Mouse (Mus musculus) spleen, postnatal 10 days (tissue): ENCODE measurements around the gene B3gnt2.

ENCODE experiments used
- DNase-seq, 2 experiments: peaks; one replicate each; pipeline ENCODE4 v3.0.0; 2021 to 2022; ENCODE audit warnings: low spot score in 2 of 2

The B3gnt2 gene

GRCm38 (mm10) chr11:22860335-22861227 is at the start of gene B3gnt2:
Gene B3gnt2 (minus strand): TSS chr11:22860961.
- peak in 1 of 2 experiments; percentile 58 for DNase-seq

DNA sequence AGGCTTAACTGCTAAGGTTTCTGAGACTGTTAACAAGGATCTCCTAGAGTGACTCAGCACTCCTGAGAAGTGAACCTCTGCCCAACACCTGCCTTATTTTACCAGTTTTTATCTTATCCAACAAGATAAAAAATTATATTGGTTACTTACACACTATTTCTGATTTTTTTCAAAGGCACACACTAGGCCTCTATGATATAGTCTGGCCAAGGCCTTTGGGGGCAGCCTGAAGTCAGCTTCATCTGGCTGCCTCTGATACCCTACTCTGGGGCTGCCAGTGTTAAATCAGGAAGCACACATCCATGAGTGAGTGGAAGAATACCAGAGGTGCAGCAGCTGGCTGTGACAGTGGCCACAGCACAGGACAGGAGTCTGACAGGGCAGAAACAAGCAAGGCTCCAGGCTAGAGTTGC is 45.7 kb upstream of the B3gnt2 start:
- no peak for DNase-seq

GRCm38 (mm10) chr11:22902923-22903322 is 42.2 kb upstream of the B3gnt2 start:
- no peak for DNase-seq

GRCm38 (mm10) chr11:22900041-22900440 is 39.3 kb upstream of the B3gnt2 start:
- DNase-seq = no peak

GRCm38 (mm10) chr11:22897642-22898041 is 36.9 kb upstream of the B3gnt2 start:
- no peak for DNase-seq

DNA sequence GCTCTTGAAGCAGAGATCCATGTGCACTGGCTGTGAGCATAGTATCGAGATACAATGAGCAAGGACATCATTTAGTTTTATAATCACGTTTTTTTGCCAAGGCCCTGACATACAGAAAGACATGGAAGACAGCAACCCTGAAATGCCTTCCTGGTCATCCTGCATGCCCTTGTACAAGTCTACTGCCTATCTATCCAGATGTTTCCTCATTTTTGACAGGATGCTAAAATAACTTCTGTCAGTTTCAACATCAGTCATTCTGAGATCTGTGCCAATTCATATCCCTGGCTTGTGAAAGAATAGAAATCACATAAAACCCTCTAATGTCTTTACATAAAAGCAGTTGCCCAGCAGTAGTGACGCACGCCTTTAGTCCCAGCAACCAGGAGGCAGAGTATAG is 36.4 kb upstream of the B3gnt2 start:
- DNase-seq = no peak

DNA sequence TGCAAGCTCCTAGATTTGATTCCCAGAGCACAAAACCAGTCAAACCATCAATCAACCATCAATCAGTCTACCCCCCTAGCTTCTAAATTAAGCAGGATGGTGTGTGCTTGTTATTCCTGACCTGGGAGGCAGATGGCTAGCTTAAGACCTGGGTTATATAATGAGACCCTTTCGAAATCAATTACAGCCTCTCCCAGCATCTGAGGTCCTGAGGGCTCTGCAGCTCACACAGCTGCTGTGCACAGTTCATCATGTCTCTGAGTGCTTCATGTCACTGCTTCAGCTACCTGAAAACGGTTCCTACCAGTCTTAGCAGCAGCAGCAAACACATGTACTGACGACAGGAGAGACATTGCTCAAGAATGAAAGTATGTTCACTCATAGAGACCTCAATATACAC is 32.3 kb upstream of the B3gnt2 start:
- DNase-seq = no peak

- DNase-seq = no peak
These were observed 31.7 kb upstream of the B3gnt2 start for GRCm38 (mm10) chr11:22892466-22892865.

DNA sequence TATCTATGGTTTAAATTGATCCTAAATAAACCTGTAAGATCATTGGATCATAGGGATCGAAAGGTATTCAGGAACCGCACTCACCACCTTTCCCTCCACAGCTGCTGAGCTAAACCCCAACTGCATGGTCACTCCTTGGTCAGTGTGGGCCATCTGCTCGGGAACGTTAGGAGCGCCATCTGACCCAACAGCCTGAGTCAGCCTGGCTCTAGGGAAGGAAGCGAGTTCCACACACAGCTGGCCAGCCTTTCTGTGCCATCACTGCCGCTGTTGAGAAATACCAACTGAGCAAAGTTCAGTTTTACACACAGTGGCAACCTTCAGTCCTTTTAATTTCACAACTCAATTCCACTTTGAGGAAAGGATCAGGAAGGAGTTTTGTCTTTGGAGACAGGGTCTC is 31.1 kb upstream of the B3gnt2 start:
- DNase-seq = no peak

DNA sequence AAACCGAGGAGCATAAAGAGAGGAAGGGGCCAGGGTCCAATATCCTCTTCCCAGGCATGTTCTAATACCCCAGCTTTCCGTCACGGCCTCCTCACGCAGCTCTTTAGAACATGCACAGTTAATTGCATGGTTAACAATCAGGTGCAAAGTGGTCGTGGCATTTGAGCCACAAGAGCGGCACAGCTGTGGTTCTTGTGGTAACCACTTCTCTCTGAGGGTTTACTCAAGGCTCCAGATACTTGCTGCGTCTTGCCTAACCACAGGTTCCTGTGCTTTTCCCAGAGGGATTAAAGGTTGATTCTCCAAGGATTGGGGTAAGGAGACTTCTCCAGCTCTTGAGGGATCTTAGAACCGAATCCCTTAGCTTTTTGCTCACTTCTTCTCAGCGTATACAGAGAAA is 30.5 kb upstream of the B3gnt2 start:
- no peak for DNase-seq

DNA sequence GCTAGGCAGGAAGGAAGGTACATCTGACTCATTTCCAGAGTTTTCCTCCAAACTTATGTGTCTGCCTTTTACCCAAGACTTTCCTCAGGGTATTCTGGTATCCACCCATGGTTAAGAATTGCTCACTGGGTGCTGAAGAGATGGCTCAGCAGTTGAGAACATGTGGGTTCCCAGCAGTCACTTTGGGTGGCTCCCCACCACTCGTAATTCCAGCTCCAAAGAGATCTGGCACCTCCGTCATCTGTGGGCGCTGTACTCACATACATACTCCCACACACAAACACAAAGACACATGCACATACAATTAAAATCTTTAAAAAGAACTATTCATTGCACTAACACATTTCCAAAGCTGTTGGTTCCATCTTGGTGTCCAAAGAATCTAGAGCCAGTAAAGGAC is 28.5 kb upstream of the B3gnt2 start:
- no peak for DNase-seq

DNA sequence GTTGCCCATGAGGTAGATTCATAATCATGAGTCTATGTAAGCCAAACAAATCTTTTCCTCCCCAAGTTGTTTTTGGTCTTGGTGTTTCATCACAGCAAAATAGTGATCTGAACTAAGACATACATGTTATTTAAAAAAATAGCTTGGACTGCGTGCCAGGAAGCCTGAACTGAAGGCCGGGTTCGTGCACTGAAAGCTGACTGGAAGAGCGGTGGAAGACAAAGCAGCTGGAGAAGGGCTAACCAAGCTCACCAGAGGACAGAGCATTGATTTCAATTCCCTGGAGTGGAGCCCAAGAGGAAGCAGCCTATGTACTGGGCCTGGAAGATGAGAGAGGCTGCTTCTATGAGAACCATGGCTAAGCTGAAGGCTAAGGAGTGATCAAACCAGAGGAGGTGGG is 26.2 kb upstream of the B3gnt2 start:
- no peak for DNase-seq

DNA sequence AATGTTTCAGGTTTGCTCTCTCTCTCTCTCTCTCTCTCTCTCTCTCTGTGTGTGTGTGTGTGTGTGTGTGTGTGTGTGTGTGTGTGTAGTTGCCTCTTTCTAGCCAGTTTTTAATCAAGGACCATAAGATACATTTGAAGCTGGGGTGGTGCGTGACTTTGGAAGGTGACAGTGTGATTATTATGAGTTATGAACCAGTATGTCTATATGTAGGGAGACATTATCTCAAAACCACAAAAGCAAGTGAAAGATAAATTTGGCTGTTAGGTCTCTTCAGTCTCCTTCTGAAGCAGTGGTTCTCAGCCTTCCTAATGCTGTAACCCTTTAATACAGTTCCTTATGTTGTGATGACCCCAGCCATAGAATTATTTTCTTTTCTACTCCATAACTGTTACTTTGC is 24.6 kb upstream of the B3gnt2 start:
- no peak for DNase-seq

GRCm38 (mm10) chr11:22883676-22884075 is 22.9 kb upstream of the B3gnt2 start:
- no peak for DNase-seq

DNA sequence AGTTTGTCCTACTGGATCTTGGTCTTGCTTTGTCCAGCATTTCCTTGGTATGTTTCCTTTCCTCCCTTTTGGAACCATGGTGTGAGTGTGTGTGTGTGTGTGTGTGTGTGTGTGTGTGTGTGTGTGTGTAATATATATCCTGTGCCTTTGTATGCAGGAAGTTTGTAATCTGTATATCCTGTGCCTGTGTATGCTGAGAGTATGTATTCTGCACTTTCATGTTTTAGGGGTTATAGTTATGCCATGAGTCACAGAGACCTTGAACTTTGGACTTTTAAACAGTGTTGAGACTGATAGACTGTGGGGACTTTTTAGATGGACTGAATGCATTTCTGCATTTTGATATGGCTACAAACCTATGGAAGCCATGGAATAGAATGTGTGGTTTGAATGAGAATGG is 22.2 kb upstream of the B3gnt2 start:
- no peak for DNase-seq

- DNase-seq = no peak
These were observed 19.8 kb upstream of the B3gnt2 start for GRCm38 (mm10) chr11:22880383-22881172.

DNA sequence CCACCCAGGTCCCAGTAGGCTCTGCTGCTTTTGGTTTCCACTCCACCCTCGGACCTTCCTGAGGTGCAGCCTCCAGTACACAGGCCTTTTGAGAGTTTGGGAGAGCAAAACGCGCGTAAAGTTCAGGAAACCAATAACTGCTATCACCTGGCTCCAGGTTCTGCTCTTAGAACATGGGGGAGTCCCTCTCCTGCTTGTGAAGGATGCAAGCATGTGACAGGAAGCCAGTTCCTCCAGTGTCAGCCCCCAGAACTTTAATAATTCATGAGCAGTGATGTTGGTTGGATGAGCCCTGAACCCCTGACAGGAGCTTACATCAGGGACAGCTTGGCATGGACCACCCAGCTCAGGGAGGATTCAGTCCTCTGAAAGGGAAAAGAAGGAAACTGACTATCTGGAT is 18.9 kb upstream of the B3gnt2 start:
- no peak for DNase-seq

GRCm38 (mm10) chr11:22876680-22877330 is 16.0 kb upstream of the B3gnt2 start:
- DNase-seq = no peak

DNA sequence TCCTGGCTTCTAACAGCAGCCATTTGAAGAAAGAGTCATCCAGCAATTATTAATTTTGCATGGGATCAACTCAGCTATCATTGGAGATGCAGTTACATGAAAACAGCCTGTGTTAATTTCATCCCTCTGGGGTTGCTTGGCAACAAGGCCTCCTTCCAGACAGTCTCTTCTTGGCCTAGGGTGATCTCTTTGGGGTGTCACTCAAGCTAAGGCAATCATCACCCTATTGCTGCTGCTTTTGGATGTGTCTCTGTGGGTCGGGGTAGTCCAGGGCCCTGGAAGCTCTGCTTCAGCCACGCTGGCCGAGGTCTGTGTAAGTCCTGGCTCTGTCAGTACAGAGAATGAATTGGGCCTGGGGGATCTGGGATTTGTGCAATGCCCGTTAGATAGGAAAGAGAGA is 14.5 kb upstream of the B3gnt2 start:
- DNase-seq = no peak

DNA sequence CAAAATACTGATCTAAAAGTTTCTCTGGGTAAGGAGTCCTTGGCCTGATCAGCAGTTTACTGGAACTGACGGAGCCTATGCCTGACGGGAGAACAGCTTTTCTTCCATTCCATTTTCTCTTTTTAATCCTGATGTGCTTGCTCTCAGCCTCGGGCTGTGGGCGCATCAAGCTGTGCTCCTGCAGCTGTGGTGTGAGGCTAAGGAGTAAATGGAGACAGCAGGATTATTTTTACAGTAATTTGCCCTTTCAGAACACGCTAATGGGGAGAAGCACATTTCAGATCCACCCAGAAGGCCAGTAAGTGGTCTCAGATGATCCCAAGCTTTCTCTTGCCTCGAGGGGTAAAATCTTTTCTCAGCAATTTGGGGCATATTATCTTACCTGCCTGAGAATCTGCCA is 14.0 kb upstream of the B3gnt2 start:
- no peak for DNase-seq

GRCm38 (mm10) chr11:22873383-22873782 is 12.6 kb upstream of the B3gnt2 start:
- DNase-seq = no peak

- no peak for DNase-seq
These were observed 11.5 kb upstream of the B3gnt2 start for GRCm38 (mm10) chr11:22872307-22872680.
